Mouse (Mus musculus) lung, adult 18-20 months (tissue): ENCODE measurements around the gene Chml.

Experiments
- DNase-seq, 2 experiments: peaks; one replicate each; pipeline ENCODE4 v3.0.0; 2022; ENCODE audit warnings: mixed read lengths in 2 of 2

Chml gene

DNA sequence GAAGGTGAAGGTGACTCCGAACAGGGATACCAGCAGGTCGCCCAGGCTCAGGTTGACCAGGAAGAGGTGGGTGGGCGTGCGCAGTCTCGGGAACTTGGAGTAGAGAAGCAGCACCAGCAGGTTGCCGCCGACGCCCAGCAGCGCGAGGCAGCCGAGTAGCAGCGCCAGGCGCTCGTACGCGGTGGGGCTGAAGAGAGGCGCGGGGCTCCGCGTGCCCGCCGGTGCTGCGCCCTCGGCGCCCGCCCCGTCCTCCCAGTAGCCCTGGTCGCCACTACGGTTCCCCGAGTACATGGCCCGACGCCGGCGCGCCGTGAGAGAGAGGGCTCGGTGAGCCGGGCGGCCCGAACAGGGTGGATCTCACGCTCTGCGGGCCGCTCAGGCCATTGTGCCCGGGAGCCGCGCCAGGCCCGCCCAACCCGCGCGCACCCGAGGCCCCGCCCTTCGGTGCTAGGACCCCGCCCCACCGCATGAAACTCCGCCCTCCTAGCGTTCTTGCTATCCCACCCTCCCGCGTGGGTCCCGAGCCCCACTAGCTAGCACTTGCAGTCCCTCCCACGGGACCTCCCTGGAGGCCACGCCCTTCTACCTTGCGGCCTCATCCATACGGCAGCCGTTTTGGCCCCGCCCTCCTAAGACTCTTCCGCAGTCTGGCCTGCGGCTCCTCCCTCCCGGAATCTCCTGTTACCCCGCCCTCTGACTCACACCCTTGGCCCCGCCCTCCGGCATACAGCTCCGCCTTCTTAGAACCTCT, at the start of gene Chml, which contains the start of gene Opn3:
Gene Chml (minus strand): TSS at position 656 of the 751 bp plus-strand sequence.
Gene Opn3 (minus strand): TSS at position 531 of the 751 bp plus-strand sequence.
- peak; percentile 99 for DNase-seq

DNA sequence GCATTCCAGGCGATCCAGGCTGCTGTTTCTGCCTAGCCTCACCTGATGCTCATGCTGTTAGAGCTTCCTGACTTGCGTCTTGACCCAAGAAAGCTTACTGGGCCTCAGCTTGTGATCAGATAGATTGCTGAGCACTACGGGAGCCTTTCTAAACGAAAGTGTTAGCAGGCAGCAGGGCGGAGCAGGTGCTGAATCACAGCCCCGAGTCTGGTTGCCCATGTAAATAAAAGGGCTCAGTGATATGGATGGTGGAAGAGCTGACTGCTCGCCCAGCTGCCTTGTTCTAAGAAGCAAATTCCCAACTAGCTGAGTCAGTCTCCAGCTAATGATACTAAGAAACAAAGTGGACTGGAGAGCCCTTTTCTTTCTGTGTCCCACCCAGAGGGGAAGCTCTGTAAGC, 33.1 kb upstream of the Chml start:
- no peak for DNase-seq

DNA sequence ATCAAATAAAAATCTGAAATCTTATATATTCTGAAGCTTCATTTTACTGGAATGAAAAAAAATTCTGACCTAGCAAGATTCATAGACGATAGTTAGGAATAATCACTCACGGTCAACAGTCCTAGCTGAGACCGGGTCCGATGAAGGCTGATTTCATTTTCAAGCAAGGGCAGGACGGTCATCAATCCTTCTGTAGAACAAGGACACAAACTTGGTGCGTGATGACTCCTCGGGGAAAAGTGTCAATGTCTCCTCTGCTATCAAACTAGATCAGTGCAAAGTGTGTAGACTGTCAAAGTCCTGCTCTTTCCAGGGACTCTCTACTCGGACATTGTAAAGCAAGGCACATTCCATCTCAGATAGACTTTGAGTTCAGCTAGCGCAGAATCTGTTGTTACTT, 24.1 kb upstream of the Chml start:
- no peak for DNase-seq

DNA sequence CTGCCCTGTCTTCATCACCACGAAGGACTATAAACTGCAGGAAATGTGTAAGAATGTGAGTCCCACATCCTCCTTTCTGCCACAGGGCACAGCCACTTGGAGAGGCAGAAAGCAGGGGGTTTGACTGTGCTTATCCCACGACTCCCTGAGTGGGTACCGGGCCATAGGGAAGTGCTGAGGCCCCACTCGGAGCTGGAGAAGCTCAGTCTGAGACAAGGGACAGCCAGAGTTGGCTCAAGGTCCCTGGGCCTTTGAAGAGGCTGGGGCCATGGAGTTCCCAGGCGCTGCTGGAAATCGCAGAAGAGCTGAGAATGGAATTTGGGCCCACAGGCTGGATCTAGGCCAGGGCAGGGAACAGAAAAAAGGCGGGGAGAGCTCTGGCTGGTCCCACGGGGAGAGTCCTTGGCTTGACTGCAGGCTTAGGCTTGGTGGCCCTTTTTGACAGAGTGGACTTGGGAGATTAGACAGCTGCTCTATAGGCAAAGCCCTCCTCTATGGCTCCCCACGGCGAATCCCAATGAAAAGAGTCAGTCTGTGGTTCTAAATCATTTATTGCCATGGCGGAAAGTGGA, 19.7 kb upstream of the Chml start:
- DNase-seq = no peak

DNA sequence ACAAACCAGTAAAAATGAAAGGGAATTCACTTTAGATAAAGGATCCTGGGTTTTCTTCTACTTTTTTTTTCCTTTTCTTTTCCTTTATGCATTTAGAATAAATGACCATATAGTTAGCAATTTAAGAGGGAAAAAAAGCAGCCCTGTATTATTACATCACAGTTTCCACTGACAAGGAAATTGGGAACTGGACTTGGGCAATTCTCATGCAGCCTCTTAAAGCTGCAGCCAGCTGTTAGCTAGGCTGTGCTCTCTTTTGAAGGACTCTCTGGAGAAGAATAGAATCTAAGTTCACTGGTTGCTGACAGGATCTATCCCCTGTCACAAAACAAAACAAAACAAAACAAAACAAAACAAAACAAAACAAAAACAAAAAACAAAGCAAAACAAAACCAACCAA, 15.3 kb upstream of the Chml start:
- DNase-seq = no peak

DNA sequence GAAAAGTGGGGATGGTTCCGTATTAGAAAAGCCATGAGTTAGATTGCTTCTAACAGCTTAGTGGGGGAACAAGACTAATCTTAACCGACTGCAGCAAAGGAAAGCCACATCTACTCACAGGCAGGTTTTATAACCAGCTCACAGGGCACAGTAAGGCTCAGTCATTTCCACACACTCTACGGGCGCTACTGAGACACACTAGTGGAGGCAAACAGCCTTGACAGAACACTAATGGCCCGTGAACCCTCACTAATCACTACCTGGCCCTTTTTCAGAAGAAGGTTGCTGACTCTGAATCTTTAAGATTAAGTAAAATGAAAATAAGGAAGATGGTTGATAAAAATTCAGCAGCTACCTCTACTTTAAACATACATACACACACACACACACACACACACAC, 14.9 kb upstream of the Chml start:
- no peak for DNase-seq

DNA sequence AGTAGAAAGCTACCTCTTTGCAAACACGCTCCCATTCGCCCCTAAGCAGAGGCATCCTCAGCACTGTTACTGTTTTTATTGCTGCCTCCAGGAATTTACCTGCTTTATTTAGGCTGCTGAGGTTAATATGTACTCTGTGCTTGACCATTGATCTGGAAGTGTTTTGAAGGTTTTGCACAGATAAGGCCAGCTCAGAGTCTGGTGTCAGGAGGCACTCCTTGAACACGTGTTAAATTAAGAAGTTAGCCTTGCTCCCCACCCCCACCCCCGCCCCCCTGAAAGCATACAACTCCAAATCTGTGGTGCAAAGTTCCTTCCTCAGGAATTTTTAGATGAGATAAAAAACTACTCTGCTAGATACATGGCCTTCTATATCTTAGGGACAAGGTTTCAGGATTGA, 8.4 kb upstream of the Chml start:
- DNase-seq = no peak

DNA sequence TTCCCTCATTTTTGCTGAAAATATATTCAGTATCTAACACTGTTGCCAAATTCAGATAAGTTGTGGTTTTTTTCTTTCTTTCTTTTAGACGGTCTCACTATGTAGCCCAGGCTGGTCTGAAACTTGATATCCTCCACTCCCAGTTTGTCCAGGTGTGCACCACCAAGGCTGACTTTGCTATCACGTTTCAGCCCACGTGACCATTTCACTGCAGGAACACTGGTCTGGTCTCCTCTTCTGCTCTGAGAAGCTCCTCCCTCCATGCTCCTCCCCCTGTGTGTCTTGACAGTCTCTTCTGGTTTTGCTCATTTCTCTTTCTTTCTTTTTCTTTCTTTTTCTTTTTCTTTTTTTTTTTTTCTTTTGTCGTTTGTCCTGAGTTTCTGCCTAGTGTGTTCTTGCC, 7.1 kb upstream of the Chml start:
- peak; percentile 10 to 31 for DNase-seq

DNA sequence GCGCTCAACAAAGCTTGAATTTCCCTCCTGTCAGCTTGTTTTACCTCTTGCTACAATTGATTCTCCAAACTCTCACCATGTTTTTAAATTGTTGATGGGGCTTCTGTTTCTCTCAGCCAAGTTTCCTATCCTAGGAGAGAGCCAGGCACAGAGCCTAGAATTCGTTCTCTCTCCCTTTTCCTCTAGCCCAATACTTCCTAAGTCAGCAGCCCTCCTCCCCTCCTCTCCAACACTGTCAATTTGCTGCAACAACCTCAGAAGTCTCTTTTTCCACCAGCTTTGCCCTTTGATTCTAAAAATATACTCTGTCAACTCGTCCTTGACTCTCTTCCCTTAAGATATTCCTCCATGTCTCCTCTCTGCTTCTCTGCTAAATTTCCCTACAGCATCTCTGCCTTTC, 6.7 kb upstream of the Chml start:
- DNase-seq = no peak

DNA sequence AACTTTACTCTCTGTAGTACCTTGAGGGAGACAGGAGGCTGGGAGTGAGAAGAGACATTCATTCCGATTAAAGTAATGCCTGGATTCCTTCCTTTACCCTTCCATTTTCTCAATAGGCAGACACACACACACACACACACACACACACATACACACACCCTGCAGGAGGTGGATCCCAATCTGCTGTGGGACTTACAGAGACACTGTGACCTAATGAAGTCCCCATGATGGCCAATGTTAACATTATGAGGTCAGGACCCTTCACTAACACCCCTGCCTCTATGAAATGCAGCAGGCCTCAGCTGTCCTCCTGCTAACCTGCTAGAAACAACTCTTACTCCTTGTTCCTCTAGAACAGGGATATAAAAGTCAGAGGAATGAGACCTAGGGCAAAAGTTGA, 5.6 kb upstream of the Chml start, which contains the start of gene Wdr64:
Gene Wdr64 (plus strand): TSS at position 301 of the 400 bp plus-strand sequence.
- no peak for DNase-seq

DNA sequence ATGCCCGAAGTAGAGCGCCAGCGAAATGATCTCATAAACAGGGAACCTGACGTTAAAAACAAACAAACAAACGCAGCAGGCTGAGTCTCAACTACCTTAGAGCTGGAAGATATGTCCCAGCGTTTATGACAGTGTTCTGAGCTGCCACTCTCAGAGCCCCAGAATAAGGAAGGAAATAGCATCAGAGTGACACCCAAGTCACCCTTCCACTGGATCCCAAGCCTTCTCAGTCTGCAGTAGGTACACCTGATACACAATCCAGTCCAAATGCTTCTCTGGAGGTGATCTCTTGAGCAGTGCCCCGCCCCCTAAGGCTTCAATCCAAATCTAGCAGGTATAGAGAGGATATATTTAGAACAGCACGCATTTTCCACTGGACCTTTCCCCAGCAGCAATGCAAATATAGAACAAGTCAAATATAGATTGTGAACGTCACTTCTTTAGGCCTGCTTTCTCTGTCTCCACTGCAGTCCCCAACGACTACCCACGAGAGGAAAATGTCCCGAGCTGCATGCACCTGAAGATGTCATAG, 794 bp upstream of the Chml start:
- peak; percentile 21 to 26 for DNase-seq

DNA sequence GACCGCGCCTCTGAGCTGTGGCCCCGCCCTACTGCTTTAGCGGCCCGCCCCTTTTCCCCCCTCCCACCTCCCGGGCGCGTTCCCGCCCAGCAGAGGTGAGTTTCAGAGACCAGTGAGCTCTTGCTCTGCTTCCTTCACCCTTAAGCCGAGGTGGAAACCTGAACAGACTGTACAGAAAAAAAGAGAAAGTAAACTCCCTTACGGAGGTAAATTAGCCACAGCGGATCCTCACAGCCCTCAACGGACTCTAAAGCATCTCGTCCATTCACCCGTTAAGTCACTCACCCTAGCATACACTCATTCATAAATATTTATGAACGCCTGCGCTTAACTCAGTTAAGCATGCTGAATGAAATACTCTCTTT, 278 bp upstream of the Chml start:
- no peak for DNase-seq

DNA sequence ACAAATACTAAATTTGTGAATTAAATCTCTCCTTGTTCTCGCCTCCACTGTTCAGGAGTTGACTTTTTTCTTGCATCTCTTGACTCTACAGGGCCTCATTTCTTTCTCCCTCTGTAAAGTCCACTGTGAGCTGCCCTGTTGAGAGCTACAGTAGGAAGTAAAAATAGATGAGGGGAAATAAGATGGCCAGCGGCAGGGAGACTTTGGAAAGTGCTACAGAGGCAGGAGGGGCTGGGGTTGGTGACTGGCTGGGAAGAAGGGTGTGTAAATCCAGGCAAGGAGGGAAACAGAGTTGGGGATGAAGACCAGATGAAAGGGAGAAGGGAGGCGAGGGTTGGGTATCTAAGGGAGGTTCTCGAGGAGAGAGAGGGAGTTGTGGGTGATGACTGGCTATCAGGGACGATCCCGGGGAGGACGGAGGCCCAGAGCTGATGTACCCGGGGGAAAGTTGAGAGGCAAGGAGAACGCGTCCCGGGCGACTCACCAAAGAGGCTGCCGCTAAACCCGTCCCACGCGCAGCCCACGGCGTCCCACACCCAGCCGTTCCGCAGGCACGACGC, 935 bp downstream of the Chml start:
- DNase-seq = no peak

DNA sequence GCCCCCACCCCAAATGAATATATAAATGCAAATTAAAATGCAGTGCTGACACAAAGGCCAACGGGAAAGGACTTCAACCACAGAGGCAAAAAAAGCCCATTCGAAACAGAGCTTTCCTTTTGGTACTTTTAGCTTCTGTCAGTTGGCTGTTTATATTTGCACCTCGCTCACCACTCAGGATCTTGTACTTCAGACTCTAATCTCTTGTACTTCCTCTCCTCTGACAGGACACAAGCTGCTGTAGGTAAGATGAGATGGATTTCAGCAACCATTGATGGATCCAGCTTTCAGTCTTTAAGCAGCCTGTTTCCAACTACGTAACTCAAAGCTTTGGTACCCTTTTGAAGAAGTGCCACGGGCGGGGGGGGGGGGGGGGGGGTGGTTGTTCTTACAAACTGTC, 11.7 kb downstream of the Chml start:
- DNase-seq = no peak

DNA sequence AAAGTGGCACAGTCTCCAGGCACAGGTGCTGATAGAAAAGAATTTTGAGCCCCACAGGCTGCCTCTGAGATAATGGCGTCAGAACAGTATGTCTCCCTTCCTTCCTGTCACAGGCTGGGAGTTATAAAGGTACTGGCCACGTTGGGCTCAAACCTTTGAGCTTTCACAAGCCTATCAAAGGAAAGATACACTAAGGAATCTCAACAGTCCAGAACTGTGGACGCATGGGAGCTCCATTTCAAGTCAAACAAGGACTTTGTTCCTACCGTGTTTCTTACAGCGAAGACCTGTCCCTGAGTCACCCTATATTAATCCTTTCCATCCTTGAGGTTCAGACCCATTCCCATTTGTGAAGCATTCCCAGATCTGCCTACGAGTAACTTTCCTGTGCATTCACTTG, 15.2 kb downstream of the Chml start:
- no peak for DNase-seq

DNA sequence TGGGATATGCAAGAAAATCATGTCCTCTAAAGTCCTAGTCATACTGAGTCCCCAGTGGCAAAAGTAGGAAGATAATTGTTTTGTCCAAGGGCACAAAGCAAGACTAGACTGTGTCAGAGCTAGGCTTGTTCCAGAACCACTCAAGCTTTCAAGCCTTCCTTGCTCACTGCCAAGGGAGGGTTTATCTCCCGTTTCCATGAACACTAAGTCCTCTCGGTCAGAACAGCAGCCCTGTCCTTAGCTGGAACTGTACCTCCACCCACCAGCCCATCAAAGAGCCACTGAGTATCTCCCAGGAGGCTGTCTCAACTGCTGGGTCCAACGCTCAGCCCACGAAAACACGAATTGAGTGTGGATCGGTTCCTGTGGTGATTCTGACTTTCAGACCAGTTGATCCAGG, 17.6 kb downstream of the Chml start:
- no peak for DNase-seq

DNA sequence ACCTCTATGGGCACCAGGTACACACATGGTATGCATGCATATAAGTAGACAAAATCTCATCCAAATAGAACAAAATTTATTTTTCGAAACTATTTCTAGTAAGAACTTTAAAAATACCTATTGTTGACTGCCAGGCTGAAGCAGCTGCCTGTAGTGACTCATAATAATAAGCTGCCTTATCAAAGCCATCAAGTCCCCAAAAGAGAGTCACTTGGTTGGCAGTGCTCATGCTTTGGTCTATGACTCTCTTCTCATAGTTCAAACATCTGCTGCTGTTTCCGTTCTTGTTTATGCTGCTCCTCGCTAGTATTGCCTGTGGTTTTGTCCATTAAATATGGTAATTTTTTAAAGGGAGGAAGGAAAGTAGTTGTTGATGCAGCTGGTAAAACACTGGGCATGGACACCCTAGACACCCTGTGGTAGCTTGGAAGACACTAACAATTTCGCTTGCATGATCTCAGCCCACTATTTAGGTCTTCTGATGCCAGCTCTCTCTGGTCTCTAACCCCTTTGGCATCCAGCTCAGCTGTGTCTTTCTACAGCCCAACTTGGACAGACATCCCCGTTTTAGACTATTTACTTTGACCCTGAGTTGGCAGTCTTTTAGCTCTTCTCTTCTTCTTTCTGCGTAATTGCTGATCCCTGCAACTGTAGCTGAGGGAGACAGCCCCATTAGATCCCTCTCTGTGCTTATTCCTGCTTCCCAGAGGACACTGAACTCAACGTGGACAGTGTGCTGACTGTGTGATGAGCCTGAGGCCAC, 19.0 kb downstream of the Chml start:
- no peak for DNase-seq

DNA sequence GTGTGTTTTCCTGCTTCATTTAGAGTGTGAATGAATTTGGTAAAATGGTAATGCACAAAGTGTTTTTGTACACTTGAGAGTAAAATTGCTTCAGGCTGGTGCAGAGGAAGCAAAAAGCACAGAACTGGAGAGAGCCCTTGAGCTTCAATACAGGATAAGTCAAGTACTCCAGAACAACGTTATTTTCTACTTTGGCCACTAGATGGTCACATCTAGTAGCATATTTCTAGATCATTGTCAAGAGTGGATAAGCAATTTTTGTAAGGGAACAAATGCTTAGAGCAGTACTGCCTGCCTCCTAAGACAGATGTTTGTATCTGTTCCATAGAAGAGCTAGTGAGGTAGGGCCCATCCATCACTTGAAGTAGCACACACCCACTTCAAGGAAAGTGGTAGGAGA, 21.1 kb downstream of the Chml start:
- no peak for DNase-seq

DNA sequence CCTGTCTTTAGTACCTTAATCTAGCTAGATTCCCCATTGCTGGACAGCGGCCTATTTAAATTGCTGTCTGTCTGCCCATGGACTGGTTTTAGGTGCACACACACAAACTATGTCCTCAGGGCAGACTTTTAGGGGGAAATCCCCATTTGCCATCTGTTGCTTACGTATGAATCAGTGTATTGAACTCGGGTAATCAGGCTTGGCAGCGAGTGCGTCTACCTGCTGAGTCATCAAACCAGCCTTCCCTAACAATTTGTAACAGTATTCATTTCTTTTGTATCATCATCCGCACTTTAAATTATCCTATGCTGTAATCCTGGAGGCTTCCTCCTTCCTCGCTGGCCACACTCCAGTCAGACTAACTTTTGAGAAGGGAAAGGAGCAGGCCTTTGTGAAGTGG, 22.7 kb downstream of the Chml start:
- no peak for DNase-seq

DNA sequence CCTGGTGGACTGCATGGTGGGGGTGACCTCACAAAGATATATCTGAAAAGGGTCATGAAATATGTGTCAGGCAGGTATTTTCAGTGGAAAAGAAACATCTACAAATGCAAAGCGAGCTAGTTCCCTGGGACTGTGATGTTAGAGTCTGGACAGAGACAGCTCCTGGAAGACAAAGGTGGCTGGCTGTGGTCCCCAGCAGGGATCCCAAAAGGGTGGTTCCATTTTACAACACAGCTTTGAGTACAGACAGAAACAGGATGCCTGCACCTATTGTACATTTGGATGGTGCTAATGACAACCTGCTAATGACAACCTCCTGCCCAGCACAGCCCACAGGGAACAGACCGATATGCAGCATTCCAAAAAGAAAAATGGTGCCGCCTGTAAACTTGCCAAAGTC, 23.2 kb downstream of the Chml start:
- DNase-seq = no peak

DNA sequence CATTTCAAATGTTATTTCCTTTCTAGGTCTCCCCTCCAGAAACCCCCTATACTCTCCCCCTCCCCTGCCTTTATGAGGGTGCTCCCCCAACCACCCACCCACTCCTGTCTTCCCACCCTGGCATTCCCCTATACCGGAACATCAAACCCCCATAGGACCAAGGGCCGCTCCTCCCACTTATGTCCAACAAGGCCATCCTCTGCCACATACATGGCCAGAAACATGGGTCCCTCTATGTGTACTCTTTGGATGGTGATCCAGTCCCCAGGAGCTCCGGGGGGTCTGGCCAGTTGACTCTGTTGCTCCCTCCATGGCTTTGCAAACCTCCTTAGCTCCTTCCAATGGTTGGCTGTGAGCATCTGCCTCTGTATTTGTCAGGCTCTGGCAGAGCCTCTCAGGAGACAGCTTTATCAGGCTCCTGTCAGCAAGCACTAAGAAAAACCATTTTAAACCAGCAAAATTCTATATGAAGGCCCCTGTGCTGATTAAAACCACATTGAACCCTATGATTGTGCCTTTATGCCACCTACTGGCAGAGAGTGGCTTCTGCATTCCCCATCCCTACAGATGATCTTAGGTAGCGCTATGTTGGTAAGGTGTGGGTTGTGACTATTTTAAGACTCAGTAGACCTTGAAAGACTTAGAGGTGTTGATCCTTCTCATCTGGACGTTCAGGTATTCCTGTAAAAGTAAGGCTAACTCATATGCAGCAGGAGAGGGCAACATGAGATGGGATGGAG, 23.9 kb downstream of the Chml start:
- no peak for DNase-seq

DNA sequence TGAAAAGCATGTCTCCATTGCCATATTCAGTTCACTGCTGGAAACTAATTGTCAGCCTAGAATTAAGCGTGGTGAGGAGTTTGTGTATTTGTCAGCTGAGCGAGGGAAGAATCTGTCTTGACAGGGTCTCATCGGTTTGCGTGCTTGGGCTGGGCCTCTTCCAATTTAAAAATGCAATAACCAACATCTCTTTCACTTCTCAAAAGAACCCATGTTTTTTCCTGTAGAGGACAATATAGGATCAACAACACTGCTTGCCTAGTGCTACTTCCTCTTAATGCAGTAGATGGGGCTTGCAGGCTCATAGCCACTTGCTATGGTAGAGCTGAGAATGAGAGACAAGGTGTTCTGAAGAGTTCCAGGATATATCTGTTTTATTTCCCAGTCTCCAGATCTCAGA, 32.8 kb downstream of the Chml start:
- no peak for DNase-seq

DNA sequence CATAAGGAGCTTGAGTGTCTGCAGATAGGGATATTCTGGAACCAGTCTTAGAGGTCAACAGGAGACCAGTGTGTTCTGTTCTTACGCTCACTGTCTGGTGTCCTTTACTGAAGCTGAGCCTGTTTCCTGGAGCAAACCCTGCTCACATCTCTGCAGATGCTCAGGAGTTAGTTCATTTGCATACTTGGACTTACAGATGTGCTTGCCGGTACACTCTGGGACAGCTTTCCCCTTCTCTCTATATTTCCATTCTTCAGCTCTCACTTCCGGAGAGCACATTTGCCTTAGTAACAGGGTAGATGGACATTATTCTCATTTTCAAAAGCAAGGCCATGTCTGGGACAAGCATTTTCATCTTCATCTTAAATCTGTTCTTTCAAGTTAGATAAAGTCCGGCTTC, 44.1 kb downstream of the Chml start:
- no peak for DNase-seq
